Mouse (Mus musculus): ENCODE data around the gene Rgl1.
"Not testable (repeated sequence)": the region's sequence is repeated elsewhere in the genome, so short reads cannot be mapped to it uniquely, and the experiment has no call there.

Gene Rgl1

DNA sequence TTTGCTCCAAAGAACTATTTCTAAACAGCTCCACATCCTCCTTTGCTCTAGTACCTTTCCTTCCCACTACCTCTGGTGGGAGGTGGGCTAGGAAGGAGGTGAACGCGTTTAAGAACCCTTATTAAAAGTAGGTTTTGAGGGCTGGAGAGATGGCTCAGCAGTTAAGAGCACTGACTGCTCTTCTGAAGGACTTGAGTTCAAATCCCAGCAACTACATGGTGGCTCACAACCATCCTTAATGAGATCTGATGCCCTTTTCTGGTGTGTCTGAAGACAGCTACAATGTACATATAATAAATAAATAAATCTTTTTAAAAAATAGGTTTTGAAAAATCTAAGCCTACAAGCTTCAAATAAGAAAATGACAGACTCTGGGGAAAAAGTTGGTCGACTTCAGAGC, 19.3 kb upstream of the Rgl1 start:
- not testable (repeated sequence) for DNase-seq (ENCODE audit: inconsistent ontology term)

DNA sequence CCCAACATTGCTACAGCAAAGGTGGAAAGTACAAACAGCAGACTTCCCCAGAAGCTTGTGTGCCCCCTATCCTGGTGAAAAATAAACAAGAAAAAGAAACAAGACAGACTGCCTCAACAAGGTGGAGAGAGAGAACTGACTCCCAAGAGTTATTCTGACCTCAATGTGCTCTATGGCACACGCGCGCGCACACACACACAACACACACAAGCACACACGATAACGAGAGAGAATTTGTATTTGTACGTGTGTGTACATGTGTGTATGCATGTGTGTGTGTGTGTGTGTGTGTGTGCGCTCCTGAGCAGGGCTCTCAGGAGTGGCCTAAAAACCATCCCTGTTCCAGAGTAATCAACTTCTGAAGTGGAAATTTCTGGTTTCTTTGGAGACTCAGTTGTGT, 18.5 kb upstream of the Rgl1 start:
- no peak for DNase-seq (ENCODE audit: inconsistent ontology term)

DNA sequence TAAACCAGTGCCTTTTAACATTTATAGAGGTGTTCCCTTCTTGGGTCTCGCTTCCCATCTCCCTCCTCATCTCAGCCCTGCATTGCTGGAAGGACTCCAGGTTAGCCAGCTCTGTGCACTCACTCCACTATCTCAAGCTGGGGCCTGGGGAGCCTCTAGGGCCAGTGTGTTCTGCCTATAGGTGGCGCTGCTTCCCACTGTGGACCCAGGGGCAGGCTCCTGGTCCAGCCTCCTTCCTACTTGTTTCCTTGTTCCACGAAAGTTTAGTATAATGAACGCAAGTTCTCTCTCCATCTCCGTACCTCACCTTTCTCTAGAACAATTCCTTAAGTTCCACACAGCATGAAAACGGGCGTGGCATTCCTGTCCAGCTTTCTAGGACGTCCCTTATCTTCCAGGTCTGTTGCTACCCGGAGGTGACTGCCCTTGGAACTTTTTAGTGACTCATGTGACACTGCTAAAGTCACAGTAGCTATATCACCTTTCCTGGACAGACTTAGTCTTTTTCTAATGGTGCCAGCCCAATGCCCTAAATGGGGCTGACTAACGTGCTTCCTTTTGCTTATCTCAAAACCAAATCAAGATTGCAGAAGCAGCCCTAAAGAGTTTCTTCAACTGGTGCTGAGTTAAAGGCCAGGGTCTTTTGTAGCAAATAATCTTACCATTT, 13.1 kb upstream of the Rgl1 start:
- peak; percentile 63 for DNase-seq (ENCODE audit: inconsistent ontology term)

DNA sequence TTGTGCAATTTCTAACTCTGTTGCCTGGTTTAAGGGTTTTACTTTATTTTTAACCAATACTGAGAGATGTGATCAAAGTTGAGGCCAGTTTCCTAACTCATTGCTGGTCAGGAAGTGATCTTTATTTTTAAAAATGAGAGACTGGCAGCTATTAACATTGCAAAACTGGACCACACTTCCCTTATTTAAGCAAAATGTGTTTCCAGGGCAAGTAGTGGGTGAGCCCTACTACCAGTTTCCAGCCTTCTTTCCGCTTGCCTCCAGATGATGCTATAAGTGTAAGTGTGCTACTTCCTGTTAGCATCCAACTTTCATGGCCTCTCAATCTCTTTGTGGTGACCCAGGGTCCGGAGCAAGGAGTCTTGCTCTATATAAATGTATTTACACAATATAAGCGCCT, 8.4 kb upstream of the Rgl1 start:
- DNase-seq (ENCODE audit: inconsistent ontology term), result not testable (repeated sequence)

DNA sequence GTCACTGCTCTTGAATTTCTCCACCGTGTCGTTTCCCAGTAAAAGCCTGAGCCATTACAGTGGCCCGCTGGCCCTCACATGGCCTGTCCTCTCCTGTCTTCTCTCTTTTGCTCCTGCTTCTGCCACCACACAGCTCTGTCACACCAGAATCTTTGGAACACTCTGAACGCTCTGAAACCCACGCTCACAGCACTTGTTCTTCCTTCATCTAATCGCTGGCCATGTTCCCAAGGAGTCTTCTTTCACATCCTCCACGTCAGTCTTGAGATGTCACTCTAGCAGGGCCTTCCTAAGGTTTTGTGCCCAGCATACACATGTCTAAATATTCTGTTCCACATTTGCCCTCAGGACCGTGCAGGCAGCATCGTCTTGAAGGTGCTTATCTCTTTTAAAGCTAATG, 4.9 kb upstream of the Rgl1 start:
- DNase-seq (ENCODE audit: inconsistent ontology term), result no peak

DNA sequence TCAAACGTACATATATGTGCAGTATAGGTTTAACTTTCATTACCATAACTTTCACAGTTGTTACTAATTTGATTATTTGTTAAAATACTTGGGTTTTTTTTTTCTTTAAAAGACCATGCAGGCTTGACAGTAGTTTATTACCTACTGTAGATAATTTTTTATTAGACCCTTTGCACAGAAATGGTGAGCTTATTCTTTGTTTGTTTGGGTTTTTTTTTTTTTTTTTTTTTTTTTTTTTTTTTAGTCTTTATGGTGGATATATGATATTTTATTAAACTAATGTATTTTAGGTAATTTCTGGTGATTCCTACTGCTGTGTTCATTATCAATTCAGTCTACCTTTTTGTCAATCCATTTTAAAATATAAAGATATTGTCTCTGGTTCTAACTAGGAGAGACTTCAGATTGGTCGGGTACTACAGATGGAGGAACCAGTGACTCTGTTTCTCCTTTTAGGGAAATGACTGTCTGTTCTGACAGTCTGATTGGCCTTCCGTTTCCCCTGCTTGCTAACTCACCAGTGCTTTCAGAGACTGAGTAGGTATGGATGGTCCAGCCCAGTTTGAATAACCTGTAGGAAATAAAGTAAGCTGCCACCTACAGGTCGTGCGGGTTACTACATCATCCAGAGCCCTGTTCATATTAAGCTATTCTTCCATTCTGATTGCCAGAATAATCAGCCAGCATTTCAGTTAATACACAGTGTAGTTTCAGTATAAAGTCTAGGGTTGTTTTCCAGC, 1.8 kb upstream of the Rgl1 start:
- DNase-seq (ENCODE audit: inconsistent ontology term), result peak; percentile 74

DNA sequence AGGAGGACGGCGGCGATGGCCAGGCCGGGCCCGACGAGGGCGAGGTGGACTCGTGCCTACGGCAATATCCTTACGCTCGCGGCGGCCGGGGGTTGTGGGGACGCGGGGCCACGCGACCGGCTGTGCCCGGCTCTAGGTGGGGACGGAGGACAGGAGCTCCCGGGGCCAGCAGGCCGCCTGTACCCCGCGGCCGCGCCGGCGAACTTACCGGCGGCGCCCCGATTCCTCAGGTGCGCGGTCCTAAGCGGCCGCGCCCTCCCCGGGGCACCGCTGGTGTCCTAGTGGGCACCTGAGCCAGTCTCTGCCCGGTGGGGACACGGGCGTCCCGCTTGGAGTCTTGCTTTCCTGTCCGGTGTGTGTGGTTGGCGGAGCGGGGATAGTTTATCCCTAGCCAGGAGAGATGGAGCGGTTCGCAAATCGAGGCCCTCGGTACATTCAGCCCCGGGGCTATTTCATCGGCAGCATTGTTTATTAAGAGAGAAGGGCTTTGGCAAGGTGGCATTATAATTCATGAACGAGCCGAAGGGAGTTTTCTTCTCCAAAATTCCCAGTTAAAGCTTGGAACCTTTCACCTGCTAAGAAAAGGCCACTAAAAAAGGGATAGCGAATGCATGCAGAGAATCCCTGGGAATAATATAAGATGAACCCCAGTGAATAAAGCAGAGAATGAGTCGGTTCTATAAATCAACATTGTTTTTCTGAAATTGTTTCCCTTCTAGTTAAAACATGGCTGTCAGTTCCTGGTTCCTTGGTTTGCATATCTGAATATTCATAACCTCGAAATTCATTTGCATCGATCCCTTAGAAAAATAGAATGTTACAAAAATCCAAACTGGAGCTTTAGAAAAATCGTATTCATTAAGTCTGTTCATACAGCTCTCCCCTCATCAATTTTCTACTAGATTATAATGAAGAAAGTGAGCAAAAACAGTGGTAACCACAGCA, 925 bp upstream of the Rgl1 start:
- peak; percentile 11 for DNase-seq (ENCODE audit: inconsistent ontology term)

DNA sequence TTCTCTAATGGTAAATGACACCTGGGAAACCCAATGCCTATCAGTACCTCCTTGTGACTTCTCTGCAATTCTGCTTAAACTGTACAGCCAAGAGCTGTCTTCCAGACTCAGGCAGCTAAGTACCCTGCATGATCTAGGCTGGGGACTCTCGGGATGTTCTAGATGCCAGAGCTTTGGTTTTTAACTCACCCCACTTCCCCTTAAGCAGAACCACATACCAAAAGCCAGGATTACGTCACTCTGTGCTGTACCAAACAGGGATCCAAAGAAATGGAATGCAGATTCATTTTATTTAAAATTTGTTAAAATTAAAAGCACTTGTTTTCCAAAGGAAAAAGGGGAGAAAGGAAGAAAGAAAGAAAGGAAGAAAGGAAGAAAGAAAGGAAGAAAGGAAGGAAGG, 4.4 kb downstream of the Rgl1 start:
- DNase-seq (ENCODE audit: inconsistent ontology term), result no peak

DNA sequence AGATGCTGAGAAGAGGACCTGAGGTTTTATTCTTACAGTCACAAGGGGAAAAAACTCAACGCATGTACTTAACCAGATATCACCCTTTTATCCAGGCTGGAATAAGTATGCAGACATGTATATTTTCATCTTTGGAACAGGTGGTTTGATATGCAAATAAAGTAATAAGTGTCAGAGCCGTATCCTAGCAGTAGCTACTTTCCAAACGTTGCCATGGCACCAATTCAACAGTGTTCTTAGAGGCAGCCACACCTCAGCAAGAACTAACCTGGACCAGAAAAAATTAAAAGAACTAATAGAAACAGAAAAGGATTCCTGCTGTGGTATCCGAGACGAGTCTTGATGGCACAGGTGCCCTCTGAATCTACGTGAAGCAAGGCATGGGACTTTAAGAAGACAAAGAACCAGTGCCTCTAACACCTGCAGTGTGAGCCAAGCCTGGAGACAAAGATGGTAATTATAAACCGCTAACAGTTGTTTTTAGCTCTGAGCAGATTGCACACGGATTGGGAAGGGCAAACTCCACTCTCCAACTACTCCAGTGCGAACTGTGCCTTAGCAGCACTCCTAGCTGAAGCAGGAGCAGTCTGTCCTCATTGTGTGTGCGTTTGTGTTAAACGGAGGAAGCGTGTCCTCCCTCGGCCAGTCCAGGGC, 15.7 kb downstream of the Rgl1 start, which contains the start of gene Apobec4:
Gene Apobec4, plus strand, starts transcription at position 240 of the 654 bp plus-strand sequence.
- DNase-seq (ENCODE audit: inconsistent ontology term), result no peak

DNA sequence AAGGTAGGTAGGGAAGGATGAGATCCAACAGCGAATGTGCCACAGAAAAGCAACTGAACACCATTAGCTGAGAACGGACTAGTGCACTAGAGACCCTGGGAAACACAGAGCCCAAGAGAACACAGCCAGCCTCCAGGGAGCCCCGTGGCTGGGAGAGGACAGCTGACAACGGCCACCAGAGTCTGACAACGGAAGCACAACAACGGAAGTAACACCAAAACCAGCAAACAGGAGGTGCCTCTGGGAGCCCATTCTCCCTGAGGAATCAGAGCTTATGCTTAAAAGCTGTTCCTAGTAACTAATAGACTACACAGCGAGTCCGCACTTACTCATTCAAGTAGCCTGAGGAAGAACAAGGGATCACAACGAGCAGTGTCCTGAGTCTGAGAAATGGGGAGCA, 16.9 kb downstream of the Rgl1 start:
- no peak for DNase-seq (ENCODE audit: inconsistent ontology term)

DNA sequence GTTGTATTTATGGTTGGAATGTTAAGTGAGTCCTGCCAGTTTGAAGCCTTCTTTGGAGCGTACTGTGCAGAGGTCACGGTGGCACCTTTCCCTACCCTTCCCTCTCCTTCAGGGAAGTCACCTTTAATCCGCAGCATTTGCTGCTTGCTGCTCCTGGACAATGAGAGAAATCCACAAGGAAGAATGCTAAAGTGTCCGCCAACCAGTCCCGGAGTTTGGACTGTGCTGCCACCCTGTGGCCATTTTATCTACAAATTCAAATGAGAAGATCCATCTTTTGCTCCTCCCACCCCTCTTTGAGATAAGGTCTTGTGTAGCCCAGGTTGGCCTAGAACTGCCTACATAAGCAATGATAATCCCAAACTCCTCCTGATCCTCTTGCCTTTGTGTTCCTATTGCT, 19.7 kb downstream of the Rgl1 start:
- DNase-seq (ENCODE audit: inconsistent ontology term), result peak; percentile 69

DNA sequence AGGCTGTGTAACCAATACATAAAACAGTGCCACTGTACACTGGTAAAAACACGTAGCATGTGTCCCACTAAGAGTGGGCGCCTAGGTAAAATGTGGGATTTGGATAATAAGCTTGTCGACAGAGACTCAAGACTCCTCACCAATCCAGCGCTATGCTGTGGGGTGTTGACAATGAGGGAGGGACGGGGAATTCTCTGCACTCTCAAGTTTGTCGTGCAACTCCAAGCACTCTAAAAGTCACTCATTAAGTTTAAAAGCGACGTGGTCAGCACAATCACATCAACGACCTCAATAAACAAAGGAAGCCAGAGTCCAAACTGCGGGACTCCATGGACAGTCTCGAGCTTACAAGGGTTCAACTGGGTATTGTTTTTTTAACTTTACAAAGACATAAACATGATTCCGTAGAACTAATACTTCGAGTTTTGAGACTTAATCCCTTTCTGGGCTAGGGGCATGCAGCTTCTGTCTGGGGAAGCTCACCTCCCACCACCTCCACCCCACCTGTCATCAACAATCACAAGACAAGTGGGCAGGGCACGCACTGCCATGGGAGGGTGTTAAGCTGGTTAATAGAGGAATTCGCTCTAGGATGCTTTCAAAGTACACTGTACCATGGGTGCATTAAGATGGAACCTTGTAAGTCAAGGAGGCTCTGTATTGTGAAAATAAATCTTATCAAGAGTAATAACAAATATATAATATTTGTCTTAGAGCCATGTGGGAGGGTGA, 22.9 kb downstream of the Rgl1 start:
- no peak for DNase-seq (ENCODE audit: inconsistent ontology term)

DNA sequence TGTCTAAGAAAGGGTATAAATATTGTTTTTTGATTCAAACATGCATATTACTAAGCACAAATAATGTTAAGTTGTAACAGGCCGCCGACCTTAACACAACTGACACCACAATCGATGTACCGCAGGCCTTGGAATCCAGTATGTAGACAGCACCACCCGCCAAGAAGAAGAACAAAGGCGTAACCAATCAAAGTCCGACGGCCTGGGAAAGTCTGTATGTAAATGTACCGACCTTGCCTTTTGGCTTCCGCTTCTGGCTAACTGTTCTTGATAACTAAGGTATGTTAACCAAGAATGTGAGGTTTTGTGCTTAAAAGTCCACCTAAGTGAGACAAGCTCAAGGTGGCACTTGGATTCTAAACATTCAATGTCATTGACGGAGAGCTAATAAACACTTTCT, 26.8 kb downstream of the Rgl1 start:
- DNase-seq (ENCODE audit: inconsistent ontology term), result no peak

DNA sequence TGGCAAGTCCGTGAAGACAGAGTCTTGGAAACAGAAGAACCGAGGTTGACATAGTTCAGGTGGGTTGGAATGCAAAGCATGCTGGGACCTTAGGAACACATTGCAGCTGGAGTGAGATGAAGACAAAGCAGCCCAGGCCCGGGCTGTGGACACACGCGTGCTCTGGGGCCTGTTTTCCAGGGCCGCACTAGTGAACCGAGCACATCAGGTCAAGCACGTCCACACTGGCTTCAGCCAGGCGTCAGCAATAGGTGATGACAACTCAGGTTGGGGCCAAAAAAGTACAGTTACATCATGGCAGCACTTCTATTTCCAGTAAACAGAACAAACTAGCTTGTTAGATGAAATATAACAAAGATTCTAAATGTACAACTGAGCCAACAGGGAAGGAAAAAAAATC, 27.4 kb downstream of the Rgl1 start:
- no peak for DNase-seq (ENCODE audit: inconsistent ontology term)

DNA sequence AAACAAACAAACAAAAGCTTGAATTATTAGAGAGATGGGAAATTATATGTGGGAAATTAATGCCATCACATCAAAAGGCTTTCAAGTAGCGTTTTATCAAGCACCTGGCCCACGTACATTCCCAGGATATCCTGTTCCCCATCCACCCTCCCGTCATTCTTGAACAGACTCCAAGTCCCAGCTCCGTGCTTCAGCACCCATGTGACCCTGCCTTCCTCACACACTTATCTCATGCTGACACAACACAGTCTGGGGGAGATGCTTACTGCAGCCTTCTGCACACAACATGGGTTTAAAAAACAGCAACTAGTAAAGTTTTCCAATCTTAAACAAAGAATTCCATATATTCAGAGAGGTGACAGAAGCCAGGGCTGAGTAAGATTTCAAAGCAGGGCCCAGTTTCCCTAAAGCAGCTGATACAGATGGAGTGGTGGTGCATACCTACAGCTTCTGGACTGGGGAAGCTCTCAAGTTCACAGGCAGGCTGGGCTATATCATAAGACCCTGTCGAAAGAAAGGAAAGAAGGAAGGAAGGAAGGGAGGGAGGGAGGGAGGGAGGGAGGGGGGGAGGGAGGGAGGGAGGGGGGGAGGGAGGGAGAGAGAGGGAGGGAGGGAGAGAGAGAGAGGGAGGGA, 38.4 kb downstream of the Rgl1 start:
- DNase-seq (ENCODE audit: inconsistent ontology term), result no peak

DNA sequence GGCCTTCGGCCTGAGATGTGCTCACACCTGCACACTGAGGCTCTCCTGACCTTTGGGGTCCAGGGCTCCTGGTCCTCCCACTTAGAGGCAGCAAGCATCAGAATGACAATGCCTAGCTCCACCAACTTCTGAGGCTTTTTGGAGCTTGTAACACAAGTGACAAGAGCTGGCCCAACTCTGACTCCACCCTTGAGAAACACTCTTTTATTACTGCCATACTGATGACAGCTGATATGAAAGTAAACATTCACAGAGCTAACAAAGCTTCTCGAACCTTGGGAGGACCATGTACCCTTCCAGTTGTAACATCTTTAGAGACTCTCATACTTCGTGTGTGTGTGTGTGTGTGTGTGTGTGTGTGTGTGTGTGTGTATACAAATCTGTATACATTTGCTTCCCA, 40.1 kb downstream of the Rgl1 start:
- DNase-seq (ENCODE audit: inconsistent ontology term), result no peak

DNA sequence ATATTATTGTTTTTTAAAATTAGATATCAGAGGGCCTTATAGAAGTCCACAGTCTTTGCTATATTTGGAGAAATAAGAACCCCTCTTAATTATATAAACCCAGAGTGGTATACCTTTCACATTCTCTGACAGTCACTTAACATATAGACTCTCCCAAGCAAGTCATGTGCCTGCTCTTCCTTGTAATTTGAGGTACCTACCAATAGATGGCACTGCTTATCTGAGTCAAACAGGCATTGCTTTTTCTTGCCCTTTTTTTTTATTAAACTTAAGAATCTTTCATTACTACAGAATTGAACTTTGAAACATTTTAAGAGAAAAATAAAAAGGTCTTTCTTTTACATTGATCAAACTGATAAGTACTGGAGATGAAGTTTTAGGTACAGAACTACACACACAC, 41.9 kb downstream of the Rgl1 start:
- no peak for DNase-seq (ENCODE audit: inconsistent ontology term)

DNA sequence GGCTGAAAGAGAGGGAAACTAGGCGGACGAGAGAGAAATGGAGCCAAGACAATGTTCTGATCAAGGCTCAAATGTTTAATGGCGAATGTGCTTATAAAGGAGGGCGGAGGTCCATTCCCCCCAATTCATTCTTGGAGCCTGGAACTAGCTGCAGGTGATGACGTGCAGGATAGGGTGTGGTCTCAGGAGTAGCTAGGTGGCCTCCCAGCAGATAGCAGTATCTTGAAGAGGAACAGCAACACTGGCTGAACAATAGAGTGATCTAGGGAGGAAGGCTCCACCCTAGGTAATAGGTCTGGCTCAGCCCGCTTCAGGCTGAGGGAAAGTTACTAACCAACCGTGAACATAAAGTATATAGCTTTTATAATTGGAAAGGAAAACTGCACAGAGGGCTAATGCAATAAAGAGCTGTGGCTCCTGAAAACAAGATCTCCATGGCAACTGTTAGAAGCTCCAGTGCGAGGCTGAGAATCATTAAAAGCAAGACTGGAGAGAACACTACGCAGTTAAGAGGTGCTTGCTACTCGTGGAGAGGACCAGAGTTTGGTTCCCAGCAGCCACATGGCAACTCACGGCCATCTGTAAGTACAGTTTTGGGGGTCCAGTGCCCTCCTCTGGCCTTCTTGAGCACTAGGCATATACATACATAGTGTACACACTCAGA, 44.5 kb downstream of the Rgl1 start:
- no peak for DNase-seq (ENCODE audit: inconsistent ontology term)

DNA sequence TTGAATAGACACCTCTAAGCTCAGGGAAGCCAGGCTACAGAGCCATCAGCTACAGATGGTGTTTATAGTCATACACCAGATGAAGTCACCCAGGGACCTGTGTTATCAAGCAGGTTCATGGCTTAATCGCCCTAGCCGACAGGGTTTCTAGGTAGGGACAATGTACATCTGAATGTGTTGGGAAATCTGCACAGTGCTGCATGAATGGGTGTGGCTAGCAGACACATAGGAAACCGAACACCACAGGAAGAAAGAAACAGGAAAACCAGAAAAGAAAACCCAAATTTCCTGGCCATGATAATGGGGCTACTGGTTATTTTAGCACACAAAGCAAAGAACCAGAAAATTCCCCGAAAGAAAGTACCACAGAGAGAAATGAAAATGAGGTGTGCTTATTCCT, 45.2 kb downstream of the Rgl1 start:
- no peak for DNase-seq (ENCODE audit: inconsistent ontology term)

DNA sequence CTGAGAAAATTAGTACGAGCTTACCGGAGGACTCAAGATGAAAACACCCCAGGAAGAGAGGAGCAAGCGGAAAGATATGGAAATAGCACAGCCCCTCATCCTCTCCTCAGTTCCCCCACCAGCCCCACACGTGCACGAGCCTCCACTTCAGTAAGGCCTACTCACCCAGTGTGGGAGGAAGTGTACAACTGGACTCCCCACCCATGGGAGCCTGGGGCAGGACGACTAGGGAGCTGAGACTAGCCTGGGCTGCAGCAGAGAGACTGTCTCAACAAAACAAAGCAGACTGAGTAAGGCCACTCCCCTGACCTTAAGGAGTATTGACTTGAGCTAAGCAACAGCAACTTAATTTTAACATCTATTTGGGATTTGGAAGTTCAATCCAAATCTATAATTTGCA, 48.0 kb downstream of the Rgl1 start:
- DNase-seq (ENCODE audit: inconsistent ontology term), result no peak
